Mouse (Mus musculus): ENCODE data around the gene Supv3l1. TPM values are rescaled to one million over a fixed set of nuclear protein-coding genes. Genes with fewer than 3 reads are reported as not detected.
A peak's percentile ranks its signal among the peaks of the same experiment; 100 is the strongest.
"Not testable (repeated sequence)": the region's sequence is repeated elsewhere in the genome, so short reads cannot be mapped to it uniquely, and the experiment has no call there.

The Supv3l1 gene
- polyA plus RNA-seq, 1 experiment, result 30.6 TPM

DNA sequence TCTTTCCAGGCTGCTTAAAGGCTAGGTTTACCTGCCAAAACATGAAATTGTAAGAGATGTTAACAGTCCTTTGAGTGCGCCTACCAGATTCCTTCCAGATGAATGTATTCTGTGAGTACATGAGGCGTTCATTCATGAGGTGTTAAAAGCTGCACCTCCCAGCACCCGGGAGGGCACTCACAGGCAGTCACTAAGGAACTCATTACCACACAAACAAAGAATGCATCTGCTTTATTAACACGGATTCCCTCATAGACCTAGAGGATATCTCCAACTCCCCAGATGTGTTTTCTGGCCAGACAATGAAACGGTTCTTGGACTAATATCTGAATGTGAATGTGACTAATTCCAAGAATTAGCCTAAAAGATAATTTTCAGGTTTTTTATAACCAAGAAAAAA is 21.6 kb upstream of the Supv3l1 start:
- Histone ChIP-seq H3K27me3 (ENCODE audit: control insufficient read depth, insufficient read depth, insufficient read length) (no peaks in the 10 kb centered on the region), H3K36me3 (ENCODE audit: control insufficient read depth, insufficient read depth) (peaks cover 14% of the 10 kb centered on the region), H3K4me3 (no peak overlapping the region), H3K4me2 (ENCODE audit: low read depth) (no peak overlapping the region), H3K79me2 (ENCODE audit: control insufficient read depth, insufficient read depth) (peaks cover 48% of the 10 kb centered on the region), H3ac (ENCODE audit: control insufficient read depth, insufficient read length) (no peak overlapping the region)
- no peak for TF ChIP-seq CEBPB (IDR thresholded peaks at IDR 0.05; ENCODE audit: insufficient read depth, poor library complexity, severe bottlenecking)
- TF ChIP-seq SRF (IDR thresholded peaks at IDR 0.05; ENCODE audit: control insufficient read depth, insufficient read length, low read depth), result no peak
- TF ChIP-seq TCF12 (IDR thresholded peaks at IDR 0.05; ENCODE audit: insufficient read depth, poor library complexity, severe bottlenecking), result no peak
- TF ChIP-seq MYOD1 (IDR thresholded peaks at IDR 0.05; ENCODE audit: control insufficient read depth in 1 of 3, insufficient read length in 2 of 3, low read depth in 2 of 3), result no peak
- TF ChIP-seq TCF3 (IDR thresholded peaks at IDR 0.05; ENCODE audit: insufficient read length, low read depth), result no peak
- no peak for TF ChIP-seq MAX (IDR thresholded peaks at IDR 0.05; ENCODE audit: low read depth)
- no peak for TF ChIP-seq E2F4 (IDR thresholded peaks at IDR 0.05; ENCODE audit: insufficient read depth)
- TF ChIP-seq REST (IDR thresholded peaks at IDR 0.05; ENCODE audit: insufficient read depth, insufficient read length), result no peak
- TF ChIP-seq POLR2AphosphoS2 (IDR thresholded peaks at IDR 0.05; ENCODE audit: insufficient read length, low read depth), result no peak
- no peak for TF ChIP-seq POLR2A (IDR thresholded peaks at IDR 0.05; ENCODE audit: insufficient read length, low read depth)
- TF ChIP-seq USF1 (IDR thresholded peaks at IDR 0.05; ENCODE audit: low read depth), result no peak

DNA sequence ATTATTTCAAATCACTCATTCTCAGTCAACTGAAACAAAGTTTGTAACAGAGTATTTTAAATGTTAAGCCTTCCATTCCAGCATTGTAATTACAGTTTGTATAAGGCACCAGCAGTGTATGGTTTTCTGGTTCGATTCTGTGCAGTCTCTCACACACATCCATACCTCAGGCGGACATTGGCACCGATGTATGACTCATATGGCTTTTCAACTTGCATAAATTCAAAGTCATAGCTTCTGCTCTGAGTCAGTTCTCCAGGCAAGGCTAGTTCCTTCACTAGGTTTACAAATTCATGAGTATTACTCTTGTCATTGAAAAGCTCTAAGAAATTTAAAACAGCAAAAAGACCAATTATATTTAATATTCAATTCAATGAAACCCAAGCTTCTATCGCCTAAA is 20.2 kb upstream of the Supv3l1 start:
- Histone ChIP-seq H3ac (ENCODE audit: control insufficient read depth, insufficient read length) (no peak overlapping the region), H3K4me3 (no peak overlapping the region), H3K4me2 (ENCODE audit: low read depth) (no peak overlapping the region), H3K79me2 (ENCODE audit: control insufficient read depth, insufficient read depth) (peaks cover 37% of the 10 kb centered on the region), H3K36me3 (ENCODE audit: control insufficient read depth, insufficient read depth) (peaks cover 14% of the 10 kb centered on the region), H3K27me3 (ENCODE audit: control insufficient read depth, insufficient read depth, insufficient read length) (no peaks in the 10 kb centered on the region)
- no peak for TF ChIP-seq USF1 (IDR thresholded peaks at IDR 0.05; ENCODE audit: low read depth)
- TF ChIP-seq SRF (IDR thresholded peaks at IDR 0.05; ENCODE audit: control insufficient read depth, insufficient read length, low read depth), result no peak
- no peak for TF ChIP-seq POLR2A (IDR thresholded peaks at IDR 0.05; ENCODE audit: insufficient read length, low read depth)
- TF ChIP-seq POLR2AphosphoS2 (IDR thresholded peaks at IDR 0.05; ENCODE audit: insufficient read length, low read depth), result no peak
- no peak for TF ChIP-seq CEBPB (IDR thresholded peaks at IDR 0.05; ENCODE audit: insufficient read depth, poor library complexity, severe bottlenecking)
- TF ChIP-seq TCF3 (IDR thresholded peaks at IDR 0.05; ENCODE audit: insufficient read length, low read depth), result no peak
- no peak for TF ChIP-seq TCF12 (IDR thresholded peaks at IDR 0.05; ENCODE audit: insufficient read depth, poor library complexity, severe bottlenecking)
- TF ChIP-seq REST (IDR thresholded peaks at IDR 0.05; ENCODE audit: insufficient read depth, insufficient read length), result no peak
- TF ChIP-seq MAX (IDR thresholded peaks at IDR 0.05; ENCODE audit: low read depth), result no peak
- no peak for TF ChIP-seq E2F4 (IDR thresholded peaks at IDR 0.05; ENCODE audit: insufficient read depth)
- no peak for TF ChIP-seq MYOG (IDR thresholded peaks at IDR 0.05; ENCODE audit: control insufficient read depth in 1 of 3, insufficient read depth in 1 of 3, insufficient read length in 2 of 3, low read depth in 2 of 3)
- no peak for TF ChIP-seq MYOD1 (IDR thresholded peaks at IDR 0.05; ENCODE audit: control insufficient read depth in 1 of 3, insufficient read length in 2 of 3, low read depth in 2 of 3)

DNA sequence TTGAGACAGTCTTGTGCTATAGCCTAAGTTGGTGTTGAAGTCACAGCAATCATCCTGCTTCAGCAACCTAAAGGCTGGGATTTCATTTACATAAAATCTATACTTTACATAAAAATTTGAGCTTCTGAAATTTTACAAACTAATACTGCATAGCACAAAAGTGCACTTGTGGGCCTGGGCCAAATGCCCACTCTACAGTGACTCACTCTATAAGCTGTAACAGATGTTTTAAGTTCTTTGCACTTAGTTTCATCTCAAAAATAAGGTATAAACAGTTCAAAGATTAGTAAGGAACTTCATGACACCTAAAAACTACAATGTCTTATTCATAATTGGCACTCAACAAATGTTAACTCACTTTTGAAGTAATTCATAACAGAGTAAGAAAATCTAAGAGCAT is 11.8 kb upstream of the Supv3l1 start:
- TF ChIP-seq TCF3 (IDR thresholded peaks at IDR 0.05; ENCODE audit: insufficient read length, low read depth), result no peak
- no peak for TF ChIP-seq USF1 (IDR thresholded peaks at IDR 0.05; ENCODE audit: low read depth)
- Histone ChIP-seq H3K4me2 (ENCODE audit: low read depth) (no peak overlapping the region), H3K4me3 (no peak overlapping the region), H3K79me2 (ENCODE audit: control insufficient read depth, insufficient read depth) (no peaks in the 10 kb centered on the region), H3K36me3 (ENCODE audit: control insufficient read depth, insufficient read depth) (peaks cover 26% of the 10 kb centered on the region), H3ac (ENCODE audit: control insufficient read depth, insufficient read length) (no peak overlapping the region), H3K27me3 (ENCODE audit: control insufficient read depth, insufficient read depth, insufficient read length) (no peaks in the 10 kb centered on the region)

DNA sequence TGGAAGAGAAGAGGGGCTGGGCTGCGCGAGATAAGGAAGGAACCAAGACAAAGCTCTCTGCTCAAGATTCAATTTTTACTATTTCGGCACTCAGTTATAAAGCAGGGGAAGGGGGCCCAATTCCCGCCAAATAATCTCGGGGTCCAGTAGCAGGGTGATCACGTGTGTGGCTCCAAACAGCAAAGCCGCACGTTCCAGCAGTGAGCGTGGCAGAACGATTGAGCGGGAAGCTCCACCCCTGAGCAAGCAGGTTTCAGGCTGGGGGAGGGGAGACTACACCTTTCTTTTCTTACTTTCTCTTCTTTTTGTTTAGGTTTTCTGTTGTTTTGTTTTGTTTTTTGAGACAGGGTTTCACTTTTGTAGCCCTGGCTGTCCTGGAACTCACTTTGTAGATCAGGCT is 2.5 kb upstream of the Supv3l1 start:
- not testable (repeated sequence) for H3K4me3 ChIP-seq; H3ac ChIP-seq (ENCODE audit: control insufficient read depth, insufficient read length); H3K27me3 ChIP-seq (ENCODE audit: control insufficient read depth, insufficient read depth, insufficient read length); H3K4me2 ChIP-seq (ENCODE audit: low read depth)
- Histone ChIP-seq H3K36me3 (ENCODE audit: control insufficient read depth, insufficient read depth) (peaks cover 13% of the 10 kb centered on the region), H3K79me2 (ENCODE audit: control insufficient read depth, insufficient read depth) (peaks cover 18% of the 10 kb centered on the region)

DNA sequence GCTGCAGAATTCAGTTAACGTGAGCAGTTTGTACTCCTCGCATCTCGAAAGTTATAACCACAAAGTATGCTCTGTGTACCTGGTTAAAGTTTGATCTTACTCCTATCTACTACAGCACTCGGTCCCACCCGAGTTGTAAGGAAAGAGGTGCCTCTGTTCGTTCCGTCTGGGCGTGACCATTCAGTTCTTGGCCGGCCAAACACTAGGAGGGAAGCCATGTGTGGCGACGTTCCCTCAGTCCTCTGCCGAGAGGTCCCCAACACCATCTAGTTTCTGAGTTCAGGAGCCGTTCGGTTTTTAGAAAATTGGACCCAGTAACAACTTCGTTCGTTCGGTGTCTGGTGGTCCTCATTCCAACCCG is 722 bp upstream of the Supv3l1 start:
- H3ac ChIP-seq (ENCODE audit: control insufficient read depth, insufficient read length), result peak overlapping the region; percentile 76
- H3K27me3 ChIP-seq (ENCODE audit: control insufficient read depth, insufficient read depth, insufficient read length), result no peaks in the 10 kb centered on the region
- TF ChIP-seq SRF (IDR thresholded peaks at IDR 0.05; ENCODE audit: control insufficient read depth, insufficient read length, low read depth) (no peak), POLR2A (IDR thresholded peaks at IDR 0.05; ENCODE audit: insufficient read length, low read depth) (no peak), REST (IDR thresholded peaks at IDR 0.05; ENCODE audit: insufficient read depth, insufficient read length) (no peak), USF1 (IDR thresholded peaks at IDR 0.05; ENCODE audit: low read depth) (no peak), POLR2AphosphoS2 (IDR thresholded peaks at IDR 0.05; ENCODE audit: insufficient read length, low read depth) (no peak), MYOD1 (IDR thresholded peaks at IDR 0.05; ENCODE audit: control insufficient read depth in 1 of 3, insufficient read length in 2 of 3, low read depth in 2 of 3) (no peak), E2F4 (IDR thresholded peaks at IDR 0.05; ENCODE audit: insufficient read depth) (no peak), MAX (IDR thresholded peaks at IDR 0.05; ENCODE audit: low read depth) (no peak), TCF3 (IDR thresholded peaks at IDR 0.05; ENCODE audit: insufficient read length, low read depth) (no peak), TCF12 (IDR thresholded peaks at IDR 0.05; ENCODE audit: insufficient read depth, poor library complexity, severe bottlenecking) (no peak), CEBPB (IDR thresholded peaks at IDR 0.05; ENCODE audit: insufficient read depth, poor library complexity, severe bottlenecking) (no peak), MYOG (IDR thresholded peaks at IDR 0.05; ENCODE audit: control insufficient read depth in 1 of 3, insufficient read depth in 1 of 3, insufficient read length in 2 of 3, low read depth in 2 of 3) (no peak)
- H3K79me2 ChIP-seq (ENCODE audit: control insufficient read depth, insufficient read depth), result peaks cover 18% of the 10 kb centered on the region
- peak overlapping the region; percentile 93 for H3K4me3 ChIP-seq
- H3K4me2 ChIP-seq (ENCODE audit: low read depth), result peak overlapping the region; percentile 84
- peaks cover 6% of the 10 kb centered on the region for H3K36me3 ChIP-seq (ENCODE audit: control insufficient read depth, insufficient read depth)

Data from myocyte (in vitro differentiated cells).